8 mouse cellular contexts compared by ENCODE assay signal in genomic region chr1:162040490-162041274, GRCm38 (mm10).
DNase-seq lines count a peak whose midpoint lies in the region; ATAC-seq lines count a peak whose summit lies in the region.
"Had no signal": no experiment of that assay in that cellular context is flagged by ENCODE, and none has a peak within 500 bp of the region (broad histone marks: within the 10 kb centered on the region; RNA-seq: fewer than 3 reads in every experiment).

No protein-coding gene starts in this region.

- H3K9ac ChIP-seq in hindbrain, embryonic 14.5 days = no peak overlapping the region

- H3K4me3 ChIP-seq in hindbrain, embryonic 14.5 days (replicated peaks; ENCODE audit: low read length) = no peak overlapping the region
- H3K4me3 ChIP-seq: megakaryocyte, embryonic 14.5 days had no signal

- no peak for ATAC-seq in hindbrain, embryonic 14.5 days (ENCODE audit: low FRiP score)

- H3K9me3 ChIP-seq in hindbrain, embryonic 14.5 days (ENCODE audit: control insufficient read depth, low read length) = no peaks in the 10 kb centered on the region

- H3K27me3 ChIP-seq in hindbrain, embryonic 14.5 days (ENCODE audit: control insufficient read depth, insufficient read depth, low read length) = no peaks in the 10 kb centered on the region

- H3K4me2 ChIP-seq in hindbrain, embryonic 14.5 days (replicated peaks) = no peak overlapping the region

- H3K27ac ChIP-seq in hindbrain, embryonic 14.5 days = no peak overlapping the region

- peaks cover 26% of the 10 kb centered on the region for H3K4me1 ChIP-seq in hindbrain, embryonic 14.5 days (replicated peaks; ENCODE audit: control insufficient read depth, insufficient read depth, low read length)

- no peaks in the 10 kb centered on the region for H3K36me3 ChIP-seq in hindbrain, embryonic 14.5 days (replicated peaks; ENCODE audit: control insufficient read depth, insufficient read depth)

- 91% methylated on average over 6 of the region's 6 CpGs for WGBS in hindbrain, embryonic 14.5 days

- DNase-seq in urinary bladder, postnatal 14 days (ENCODE audit: low spot score) = peak; percentile 39
- no peak for DNase-seq in urinary bladder, adult 2 months (ENCODE audit: low spot score)
- peak; percentile 74 to 75 for DNase-seq in heart, adult 9 months (ENCODE audit: low spot score in 2 of 2)
- peak; percentile 13 to 70 for DNase-seq in kidney, postnatal 36 days
- no peak for DNase-seq in cerebellum, adult 9-10 months
- DNase-seq in spleen, postnatal 10 days (ENCODE audit: low spot score in 2 of 2) = no peak
- no peak for DNase-seq in hindbrain, embryonic 14.5 days (ENCODE audit: low spot score)

Comparison
In these comparisons a context has a peak if more than half of its experiments do, and no peak if none do; other contexts are left out.
1. DNase-seq: peak in urinary bladder, postnatal 14 days (single experiment), heart, adult 9 months (2 of 2) and kidney, postnatal 36 days (2 of 2); none in urinary bladder, adult 2 months (single experiment), cerebellum, adult 9-10 months (single experiment), spleen, postnatal 10 days (0 of 2) and hindbrain, embryonic 14.5 days (single experiment).